Mouse (Mus musculus): ENCODE measurements around the gene Adh7. TPM values are rescaled to one million over a fixed set of nuclear protein-coding genes. Genes with fewer than 3 reads are reported as not detected.

The Adh7 gene
- polyA plus RNA-seq, 1 experiment from 2014 or later: 0.41 TPM

DNA sequence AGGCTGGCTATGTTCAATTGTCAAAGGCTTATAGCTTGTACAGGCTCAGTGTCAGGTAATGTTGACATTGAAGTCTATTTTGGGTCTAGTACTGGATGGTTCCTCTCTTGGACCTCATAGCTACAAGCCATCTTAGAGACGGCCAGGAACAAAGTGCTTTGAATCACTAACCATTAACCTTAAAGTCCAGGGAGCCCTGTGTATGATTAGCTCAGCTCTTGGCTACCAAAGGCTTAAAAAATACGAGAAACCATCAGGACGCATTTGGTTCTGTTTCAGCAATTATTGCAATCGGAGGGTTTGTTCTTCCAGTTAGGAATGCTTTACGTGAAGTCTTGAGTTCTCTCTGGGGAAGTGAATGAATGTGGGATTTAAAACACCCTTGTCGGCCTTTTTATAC is 25.4 kb downstream of the Adh7 start:
- no peak overlapping the region for H3K27ac ChIP-seq
- no peak overlapping the region for H3K9ac ChIP-seq
- 0 out of 2 replicates have a peak, but pooled peaks cover 5% of the 10 kb centered on the region for H3K4me1 ChIP-seq (replicated peaks; ENCODE audit: control insufficient read depth, insufficient read depth, low read length)
- WGBS: 90% methylated on average over 6 of the region's 6 CpGs
- H3K9me3 ChIP-seq (ENCODE audit: control insufficient read depth, low read length): no peaks in the 10 kb centered on the region
- DNase-seq (ENCODE audit: low spot score) (no peak), ATAC-seq (ENCODE audit: low FRiP score) (no peak)
- H3K27me3 ChIP-seq (ENCODE audit: control insufficient read depth, insufficient read depth, low read length): no peaks in the 10 kb centered on the region
- no peaks in the 10 kb centered on the region for H3K36me3 ChIP-seq (replicated peaks; ENCODE audit: control insufficient read depth, insufficient read depth)
- no peak overlapping the region for H3K4me2 ChIP-seq (replicated peaks)
- H3K4me3 ChIP-seq (replicated peaks; ENCODE audit: low read length): no peak overlapping the region

DNA sequence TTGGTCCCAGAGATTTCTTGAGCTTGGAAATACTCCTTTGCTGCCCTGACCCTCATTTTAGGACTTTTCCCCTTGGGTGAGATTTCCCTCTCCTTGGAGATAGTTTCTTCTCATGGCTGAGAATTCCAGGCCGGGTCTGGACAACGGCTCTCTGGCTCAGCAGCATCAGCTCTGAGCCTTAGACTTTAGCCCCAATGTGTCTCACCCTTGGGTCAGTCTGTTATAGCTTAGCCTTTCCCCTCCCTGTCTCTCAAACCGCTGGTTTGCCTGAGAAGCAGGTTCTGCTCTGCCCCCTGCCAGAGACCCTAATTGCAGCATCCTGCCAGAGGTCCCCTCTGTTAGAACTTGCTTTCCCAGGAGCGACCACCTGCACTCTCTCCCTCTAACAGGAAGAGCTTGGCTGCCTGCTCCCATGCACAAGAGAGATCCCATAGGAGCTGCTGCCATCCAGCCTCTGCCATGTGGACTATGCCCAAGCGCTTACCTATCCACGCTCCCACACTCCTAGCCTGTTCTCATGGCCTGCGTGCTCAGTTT is 26.8 kb downstream of the Adh7 start:
- 73% methylated on average over 7 of the region's 7 CpGs for WGBS
- no peak for ATAC-seq (ENCODE audit: low FRiP score)
- no peak for DNase-seq (ENCODE audit: low spot score)

DNA sequence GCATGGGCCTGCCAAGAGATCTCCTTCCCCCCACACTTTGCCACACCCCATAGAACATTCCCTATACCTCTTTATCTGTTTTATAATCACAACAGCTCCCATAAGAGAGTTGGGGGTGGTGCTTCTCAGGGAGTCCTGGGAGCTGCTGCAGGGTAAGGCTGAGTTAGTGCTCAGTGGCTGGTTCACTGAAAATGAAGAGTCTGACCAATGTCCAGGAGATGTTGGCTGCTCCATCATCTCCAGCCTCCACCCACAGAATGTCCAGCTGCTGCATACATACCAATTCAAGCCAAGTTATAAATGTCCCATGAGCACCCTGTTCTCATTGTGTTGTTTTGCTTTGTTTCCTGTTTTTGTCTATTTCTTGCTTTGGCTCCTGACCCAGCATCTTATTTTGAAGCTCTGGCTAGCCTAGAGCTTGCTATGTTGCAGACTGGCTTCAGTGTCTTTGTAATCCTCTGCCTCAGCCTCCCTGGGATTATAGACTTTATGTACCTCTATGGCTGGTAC is 29.0 kb downstream of the Adh7 start:
- no peak for DNase-seq (ENCODE audit: low spot score)
- no peak for ATAC-seq (ENCODE audit: low FRiP score)

More for the DNA sequence above, 26.8 kb downstream of the Adh7 start:
- no peaks in the 10 kb centered on the region for H3K27me3 ChIP-seq (ENCODE audit: control insufficient read depth, insufficient read depth, low read length)
- H3K4me1 ChIP-seq (replicated peaks; ENCODE audit: control insufficient read depth, insufficient read depth, low read length): 0 out of 2 replicates have a peak, but pooled peaks cover 5% of the 10 kb centered on the region
- H3K36me3 ChIP-seq (replicated peaks; ENCODE audit: control insufficient read depth, insufficient read depth): no peaks in the 10 kb centered on the region
- H3K9ac ChIP-seq: no peak overlapping the region
- H3K9me3 ChIP-seq (ENCODE audit: control insufficient read depth, low read length): no peaks in the 10 kb centered on the region
- H3K4me3 ChIP-seq (replicated peaks; ENCODE audit: low read length): no peak overlapping the region
- no peak overlapping the region for H3K27ac ChIP-seq
- H3K4me2 ChIP-seq (replicated peaks): no peak overlapping the region

GRCm38 (mm10) chr3:138247241-138247640 is 29.7 kb downstream of the Adh7 start:
- Histone ChIP-seq H3K27ac (no peak overlapping the region), H3K9me3 (ENCODE audit: control insufficient read depth, low read length) (no peaks in the 10 kb centered on the region), H3K9ac (no peak overlapping the region), H3K4me3 (replicated peaks; ENCODE audit: low read length) (no peak overlapping the region), H3K4me1 (replicated peaks; ENCODE audit: control insufficient read depth, insufficient read depth, low read length) (0 out of 2 replicates have a peak, but pooled peaks cover 3% of the 10 kb centered on the region), H3K27me3 (ENCODE audit: control insufficient read depth, insufficient read depth, low read length) (no peaks in the 10 kb centered on the region), H3K36me3 (replicated peaks; ENCODE audit: control insufficient read depth, insufficient read depth) (no peaks in the 10 kb centered on the region), H3K4me2 (replicated peaks) (no peak overlapping the region)
- no peak for DNase-seq (ENCODE audit: low spot score)
- 79% methylated on average over 4 of the region's 4 CpGs for WGBS
- ATAC-seq (ENCODE audit: low FRiP score): no peak

More for the DNA sequence above, 29.0 kb downstream of the Adh7 start:
- Histone ChIP-seq H3K4me3 (replicated peaks; ENCODE audit: low read length) (no peak overlapping the region), H3K4me2 (replicated peaks) (no peak overlapping the region), H3K36me3 (replicated peaks; ENCODE audit: control insufficient read depth, insufficient read depth) (no peaks in the 10 kb centered on the region), H3K27me3 (ENCODE audit: control insufficient read depth, insufficient read depth, low read length) (no peaks in the 10 kb centered on the region), H3K27ac (no peak overlapping the region), H3K9me3 (ENCODE audit: control insufficient read depth, low read length) (no peaks in the 10 kb centered on the region), H3K4me1 (replicated peaks; ENCODE audit: control insufficient read depth, insufficient read depth, low read length) (0 out of 2 replicates have a peak, but pooled peaks cover 5% of the 10 kb centered on the region), H3K9ac (no peak overlapping the region)

GRCm38 (mm10) chr3:138248011-138248410 is 30.5 kb downstream of the Adh7 start:
- 72% methylated on average over 7 of the region's 7 CpGs for WGBS
- ATAC-seq (ENCODE audit: low FRiP score) (no peak), DNase-seq (ENCODE audit: low spot score) (no peak)
- no peaks in the 10 kb centered on the region for H3K9me3 ChIP-seq (ENCODE audit: control insufficient read depth, low read length)
- no peaks in the 10 kb centered on the region for H3K27me3 ChIP-seq (ENCODE audit: control insufficient read depth, insufficient read depth, low read length)
- H3K4me2 ChIP-seq (replicated peaks): no peak overlapping the region
- H3K9ac ChIP-seq: no peak overlapping the region
- H3K4me1 ChIP-seq (replicated peaks; ENCODE audit: control insufficient read depth, insufficient read depth, low read length): no peaks in the 10 kb centered on the region
- no peak overlapping the region for H3K27ac ChIP-seq
- H3K36me3 ChIP-seq (replicated peaks; ENCODE audit: control insufficient read depth, insufficient read depth): no peaks in the 10 kb centered on the region
- H3K4me3 ChIP-seq (replicated peaks; ENCODE audit: low read length): no peak overlapping the region

DNA sequence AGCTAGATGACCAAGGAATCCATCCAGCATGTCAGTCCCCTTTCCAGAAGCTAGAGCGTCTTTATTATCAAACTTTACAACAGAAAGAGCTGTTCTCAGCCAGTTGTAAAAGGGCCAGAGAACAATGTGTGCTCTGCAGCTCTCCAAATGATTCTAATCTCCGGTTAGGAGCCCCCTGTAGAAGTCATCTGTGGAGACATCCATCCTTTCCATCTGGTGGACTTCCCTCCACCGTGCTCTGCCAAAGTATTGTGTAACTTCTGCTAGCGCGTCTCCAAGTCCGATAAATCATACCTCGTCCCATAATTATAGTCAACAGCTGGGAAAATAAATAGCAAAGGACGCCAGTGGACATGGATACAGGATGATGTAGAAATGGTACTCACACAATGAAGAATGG is 31.2 kb downstream of the Adh7 start:
- no peak for DNase-seq (ENCODE audit: low spot score)
- no peaks in the 10 kb centered on the region for H3K9me3 ChIP-seq (ENCODE audit: control insufficient read depth, low read length)
- H3K9ac ChIP-seq: no peak overlapping the region
- H3K27me3 ChIP-seq (ENCODE audit: control insufficient read depth, insufficient read depth, low read length): no peaks in the 10 kb centered on the region
- no peaks in the 10 kb centered on the region for H3K4me1 ChIP-seq (replicated peaks; ENCODE audit: control insufficient read depth, insufficient read depth, low read length)
- 94% methylated on average over 8 of the region's 8 CpGs for WGBS
- no peak for ATAC-seq (ENCODE audit: low FRiP score)
- no peaks in the 10 kb centered on the region for H3K36me3 ChIP-seq (replicated peaks; ENCODE audit: control insufficient read depth, insufficient read depth)
- H3K27ac ChIP-seq: no peak overlapping the region
- H3K4me2 ChIP-seq (replicated peaks): no peak overlapping the region
- H3K4me3 ChIP-seq (replicated peaks; ENCODE audit: low read length): no peak overlapping the region

DNA sequence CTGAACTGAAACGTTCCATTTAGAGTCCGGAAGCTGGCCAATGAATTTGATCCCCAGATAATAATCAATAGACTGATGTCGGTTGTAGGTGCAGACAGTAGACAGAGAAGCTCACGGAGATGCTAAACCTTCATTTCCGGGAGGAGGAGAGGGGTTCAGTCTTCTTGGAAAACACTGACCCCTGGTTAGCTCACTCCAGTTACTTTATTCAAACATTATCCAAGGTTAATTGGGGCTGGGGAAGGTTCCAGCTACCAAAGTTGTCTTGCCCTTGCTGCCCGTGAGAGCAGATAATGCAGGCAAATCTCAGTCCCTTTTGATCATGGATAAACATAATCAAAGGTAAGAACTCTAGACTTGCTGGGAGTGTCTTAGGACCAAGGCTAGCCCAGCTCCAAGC is 33.6 kb downstream of the Adh7 start:
- no peak overlapping the region for H3K27ac ChIP-seq
- H3K4me3 ChIP-seq (replicated peaks; ENCODE audit: low read length): no peak overlapping the region
- H3K36me3 ChIP-seq (replicated peaks; ENCODE audit: control insufficient read depth, insufficient read depth): no peaks in the 10 kb centered on the region
- no peaks in the 10 kb centered on the region for H3K4me1 ChIP-seq (replicated peaks; ENCODE audit: control insufficient read depth, insufficient read depth, low read length)
- 90% methylated on average over 6 of the region's 6 CpGs for WGBS
- H3K9ac ChIP-seq: no peak overlapping the region
- no peaks in the 10 kb centered on the region for H3K27me3 ChIP-seq (ENCODE audit: control insufficient read depth, insufficient read depth, low read length)
- DNase-seq (ENCODE audit: low spot score) (no peak), ATAC-seq (ENCODE audit: low FRiP score) (no peak)
- no peak overlapping the region for H3K4me2 ChIP-seq (replicated peaks)
- H3K9me3 ChIP-seq (ENCODE audit: control insufficient read depth, low read length): no peaks in the 10 kb centered on the region

DNA sequence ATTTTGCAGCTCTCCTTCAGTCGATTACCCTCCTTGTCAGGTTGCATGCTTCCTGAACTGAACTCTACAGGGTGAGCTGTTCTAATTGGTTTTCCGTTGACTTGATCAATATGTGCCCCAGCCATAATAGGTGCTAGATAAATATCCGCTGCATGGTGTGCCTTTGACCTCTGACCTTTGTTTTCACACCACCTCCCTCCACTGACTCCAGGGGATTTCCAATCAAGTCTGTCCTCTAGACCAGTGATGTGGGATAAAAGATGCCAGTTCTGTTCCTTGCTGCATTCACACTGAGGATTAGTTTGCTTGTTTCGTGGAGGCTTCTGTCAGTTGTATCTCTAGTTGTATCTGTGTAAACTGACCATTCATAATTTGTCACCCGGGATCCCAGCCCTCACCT is 36.6 kb downstream of the Adh7 start:
- no peaks in the 10 kb centered on the region for H3K9me3 ChIP-seq (ENCODE audit: control insufficient read depth, low read length)
- no peak overlapping the region for H3K27ac ChIP-seq
- H3K4me2 ChIP-seq (replicated peaks): no peak overlapping the region
- no peaks in the 10 kb centered on the region for H3K27me3 ChIP-seq (ENCODE audit: control insufficient read depth, insufficient read depth, low read length)
- 57% methylated on average over 5 of the region's 5 CpGs for WGBS
- no peak for DNase-seq (ENCODE audit: low spot score)
- no peaks in the 10 kb centered on the region for H3K4me1 ChIP-seq (replicated peaks; ENCODE audit: control insufficient read depth, insufficient read depth, low read length)
- no peaks in the 10 kb centered on the region for H3K36me3 ChIP-seq (replicated peaks; ENCODE audit: control insufficient read depth, insufficient read depth)
- no peak overlapping the region for H3K9ac ChIP-seq
- ATAC-seq (ENCODE audit: low FRiP score): no peak
- H3K4me3 ChIP-seq (replicated peaks; ENCODE audit: low read length): no peak overlapping the region

- H3K9me3 ChIP-seq (ENCODE audit: control insufficient read depth, low read length): no peaks in the 10 kb centered on the region
- H3K9ac ChIP-seq: no peak overlapping the region
- no peaks in the 10 kb centered on the region for H3K36me3 ChIP-seq (replicated peaks; ENCODE audit: control insufficient read depth, insufficient read depth)
- H3K27me3 ChIP-seq (ENCODE audit: control insufficient read depth, insufficient read depth, low read length): no peaks in the 10 kb centered on the region
- H3K27ac ChIP-seq: no peak overlapping the region
- DNase-seq (ENCODE audit: low spot score): no peak
- no peak for ATAC-seq (ENCODE audit: low FRiP score)
- H3K4me2 ChIP-seq (replicated peaks): no peak overlapping the region
- H3K4me3 ChIP-seq (replicated peaks; ENCODE audit: low read length): no peak overlapping the region
- WGBS: 48% methylated on average over 3 of the region's 3 CpGs
- no peaks in the 10 kb centered on the region for H3K4me1 ChIP-seq (replicated peaks; ENCODE audit: control insufficient read depth, insufficient read depth, low read length)
Observed at GRCm38 (mm10) chr3:138255366-138255765, 37.8 kb downstream of the Adh7 start.
